Mouse (Mus musculus): ENCODE results near the gene Gm21885.

DNA sequence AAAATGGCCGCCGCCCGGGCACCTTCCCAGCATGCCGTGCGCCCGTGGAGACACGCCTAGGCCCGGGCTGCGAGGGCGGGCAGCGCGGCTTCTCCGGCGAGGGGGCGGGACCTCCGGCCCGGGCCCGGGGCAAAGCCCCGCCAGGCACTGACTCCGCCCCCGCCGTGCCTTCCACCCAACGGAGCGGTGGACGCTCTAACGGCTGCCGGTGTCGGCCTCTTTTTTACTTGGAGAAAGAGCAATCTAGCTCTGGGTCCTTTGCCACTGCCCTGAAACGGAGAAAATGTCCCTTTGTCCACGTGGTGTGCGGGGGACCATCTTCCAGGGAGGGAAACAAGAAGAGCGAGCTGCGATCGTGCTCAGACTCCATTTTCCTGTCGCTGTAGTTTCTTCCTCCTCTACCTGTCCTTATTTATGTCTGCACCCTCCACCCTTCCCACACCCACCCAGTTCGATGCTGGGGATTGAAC is 40.3 kb downstream of the Gm21885 start, which contains the start of gene Luc7l3:
- no peak for TF ChIP-seq CTCF (IDR thresholded peaks at IDR 0.05)
- TF ChIP-seq EP300 (IDR thresholded peaks at IDR 0.05), result no peak
